Mouse (Mus musculus) heart, adult 2 months (tissue): Measurements from ENCODE around the gene Ap4e1.

Source experiments
- CTCF ChIP-seq: fragments of 200-600 bp; IDR thresholded peaks from 2 replicates; pipeline ENCODE4 v1.8.1; 2022; ENCODE audit warnings: antibody characterized with exemption, mild to moderate bottlenecking, moderate library complexity
- EP300 ChIP-seq: fragments of 200-500 bp; IDR thresholded peaks from 2 replicates; pipeline ENCODE4 v1.6.1; 2011; ENCODE audit warnings: low read depth, low read length, control low read depth; ENCODE audit not compliant: insufficient read depth
- POLR2A ChIP-seq: fragments of 200-500 bp; IDR thresholded peaks from 2 replicates; pipeline ENCODE4 v1.6.1; 2011; ENCODE audit warnings: mild to moderate bottlenecking, low read depth, low read length, control low read depth; ENCODE audit not compliant: insufficient read depth

DNA sequence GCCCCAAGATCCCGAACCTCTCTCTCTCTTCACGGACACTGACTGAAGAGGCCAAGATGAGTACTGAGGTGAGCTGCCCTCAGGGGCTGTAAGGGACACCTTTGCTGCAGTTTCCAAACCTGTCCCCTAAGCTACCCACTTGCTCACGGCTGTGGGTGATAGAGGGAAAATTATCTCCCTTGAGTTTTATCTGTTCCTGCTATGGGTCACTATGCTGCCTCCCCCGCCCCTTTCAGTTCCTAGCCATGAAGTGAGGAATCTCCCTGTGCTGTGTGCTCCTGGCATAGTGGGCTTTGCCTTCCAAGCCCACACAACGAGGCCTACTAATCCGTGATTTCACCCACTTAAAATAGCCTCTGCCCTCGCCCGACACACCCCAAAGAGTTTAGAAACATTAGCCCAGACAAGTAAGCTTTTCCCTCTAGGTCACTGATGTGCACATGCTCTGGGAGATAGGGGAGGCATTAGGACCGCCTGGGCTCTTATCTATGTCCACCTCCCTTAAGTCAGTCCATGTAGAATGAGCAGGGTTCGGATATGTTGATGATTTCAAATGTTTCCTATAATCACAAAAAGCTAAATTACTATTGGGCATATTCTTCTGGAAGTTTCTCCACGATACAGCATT lies 72.2 kb downstream of the Ap4e1 start:
- no peak for TF ChIP-seq POLR2A
- TF ChIP-seq EP300 = no peak
- TF ChIP-seq CTCF = no peak
